Mouse (Mus musculus) lung, postnatal 0 days (tissue): ENCODE measurements at regions not wholly inside any gene's neighbourhood (a gene's known extent, or its start where the extent isn't known, plus 50 kb on each side); places are given as distances from the start of the nearest gene placed in this dataset.

Experiments used
- ATAC-seq: fragments of 200-750 bp; cut with Nextera tagmentation; 2 replicates; pipeline ENCODE4 v1.8.0; 2017; ENCODE audit warnings: moderate library complexity
- DNase-seq: peaks from one replicate; pipeline ENCODE4 v3.0.0-alpha.2; 2016; ENCODE audit warnings: low spot score
- H3K27ac ChIP-seq: fragments of 300-500 bp; sonication (generic); 2 replicates; pipeline ENCODE4 v1.5.1; 2014; ENCODE audit warnings: antibody characterized with exemption, mild to moderate bottlenecking, low read length, mixed read lengths
- H3K27me3 ChIP-seq: fragments of 300-500 bp; sonication (generic); replicated peaks from 2 replicates; pipeline ENCODE4 v1.6.1; 2014; ENCODE audit warnings: low read length, mixed read lengths; ENCODE audit not compliant: insufficient read depth
- H3K36me3 ChIP-seq: fragments of 300-500 bp; sonication (generic); 2 replicates; pipeline ENCODE4 v1.6.1; 2014; ENCODE audit warnings: low read length, mixed read lengths; ENCODE audit not compliant: insufficient read depth
- H3K4me1 ChIP-seq: fragments of 300-500 bp; sonication (generic); 2 replicates; pipeline ENCODE4 v1.6.1; 2014; ENCODE audit warnings: antibody characterized with exemption, low read depth, low read length, mixed read lengths; ENCODE audit not compliant: insufficient read depth
- H3K4me2 ChIP-seq: fragments of 300-500 bp; sonication (generic); replicated peaks from 2 replicates; pipeline ENCODE4 v1.6.1; 2014; ENCODE audit warnings: low read depth, mild to moderate bottlenecking, low read length, moderate library complexity, mixed read lengths
- H3K4me3 ChIP-seq: fragments of 300-500 bp; sonication (generic); 2 replicates; pipeline ENCODE4 v1.5.1; 2014; ENCODE audit warnings: low read depth, low read length
- H3K9ac ChIP-seq: fragments of 300-500 bp; sonication (generic); replicated peaks from 2 replicates; pipeline ENCODE4 v1.6.1; 2014; ENCODE audit warnings: low read depth, mild to moderate bottlenecking
- H3K9me3 ChIP-seq: fragments of 300-500 bp; sonication (generic); 2 replicates; pipeline ENCODE4 v1.6.1; 2016; ENCODE audit warnings: low read length, mixed read lengths
- CTCF ChIP-seq: IDR thresholded peaks from 2 replicates; pipeline ENCODE4 v1.5.1; 2016; ENCODE audit warnings: antibody characterized with exemption, mild to moderate bottlenecking
- EP300 ChIP-seq: IDR thresholded peaks from 2 replicates; pipeline ENCODE4 v1.6.1; 2016; ENCODE audit warnings: antibody characterized with exemption, mild to moderate bottlenecking, control low read depth
- WGBS: fragments of 180-500 bp; shearing (Covaris S2); extraction: QIAGEN DNeasy Blood & Tissue Kit; methylation state at CpG from one replicate; pipeline ENCODE4 v1.1.7; 2014; 5-methylcytosine and 5-hydroxymethylcytosine counted together

- 72% methylated on average over 2 of the region's 2 CpGs for WGBS
- Histone ChIP-seq H3K4me1 (no peaks in the 10 kb centered on the region), H3K4me2 (no peak overlapping the region), H3K4me3 (no peak overlapping the region), H3K9ac (no peak overlapping the region), H3K36me3 (no peaks in the 10 kb centered on the region), H3K27ac (no peak overlapping the region), H3K27me3 (no peaks in the 10 kb centered on the region), H3K9me3 (no peaks in the 10 kb centered on the region)
- DNase-seq: peak; percentile 24
- ATAC-seq: peak; percentile 54
- TF ChIP-seq EP300: no peak
- TF ChIP-seq CTCF: no peak
Observed at GRCm38 (mm10) chr4:142803819-142804218, 409.0 kb downstream of the Prdm2 start.

GRCm38 (mm10) chr4:142799291-142799690 is 413.5 kb downstream of the Prdm2 start:
- H3K27me3 ChIP-seq: no peaks in the 10 kb centered on the region
- WGBS: 62% methylated on average over 5 of the region's 5 CpGs

DNA sequence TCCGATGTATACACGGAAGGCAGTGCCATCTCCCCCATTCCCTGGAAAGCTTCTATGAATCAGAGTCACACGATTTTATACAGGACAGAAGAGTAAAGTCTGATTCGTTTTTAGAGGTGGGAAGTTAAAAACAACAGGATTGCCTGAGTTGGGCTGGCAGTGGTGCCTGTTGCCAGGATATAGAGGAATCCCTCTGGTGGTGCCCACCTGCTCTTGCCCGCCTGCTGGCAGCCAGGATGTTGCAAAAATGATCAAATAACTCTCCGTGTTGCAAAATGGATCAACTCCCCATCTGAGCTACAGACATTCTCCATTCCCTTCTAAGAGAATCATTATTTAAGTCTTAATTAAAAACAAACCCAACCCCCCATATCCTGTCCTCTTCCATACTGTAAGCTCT is 414.0 kb downstream of the Prdm2 start:
- 66% methylated on average over 6 of the region's 6 CpGs for WGBS
- H3K27ac ChIP-seq: no peak overlapping the region
- TF ChIP-seq CTCF (no peak), EP300 (no peak)
- ATAC-seq (no peak), DNase-seq (no peak)
- H3K4me2 ChIP-seq: no peak overlapping the region
- H3K4me1 ChIP-seq: no peaks in the 10 kb centered on the region
- no peaks in the 10 kb centered on the region for H3K36me3 ChIP-seq
- H3K9ac ChIP-seq: no peak overlapping the region
- H3K4me3 ChIP-seq: no peak overlapping the region
- no peaks in the 10 kb centered on the region for H3K9me3 ChIP-seq
- H3K27me3 ChIP-seq: no peaks in the 10 kb centered on the region

More at GRCm38 (mm10) chr4:142799291-142799690, 413.5 kb downstream of the Prdm2 start:
- Histone ChIP-seq H3K9me3 (no peaks in the 10 kb centered on the region), H3K36me3 (no peaks in the 10 kb centered on the region), H3K27ac (no peak overlapping the region), H3K4me3 (no peak overlapping the region), H3K4me1 (no peaks in the 10 kb centered on the region), H3K4me2 (no peak overlapping the region), H3K9ac (no peak overlapping the region)
- DNase-seq: no peak
- no peak for TF ChIP-seq EP300
- no peak for TF ChIP-seq CTCF
- ATAC-seq: no peak

GRCm38 (mm10) chr4:142792606-142792970 is 420.2 kb downstream of the Prdm2 start:
- Histone ChIP-seq H3K36me3 (no peaks in the 10 kb centered on the region), H3K4me2 (no peak overlapping the region), H3K27me3 (no peaks in the 10 kb centered on the region), H3K4me3 (no peak overlapping the region), H3K9me3 (no peaks in the 10 kb centered on the region), H3K9ac (no peak overlapping the region), H3K27ac (no peak overlapping the region), H3K4me1 (no peaks in the 10 kb centered on the region)
- TF ChIP-seq CTCF (no peak), EP300 (no peak)
- ATAC-seq: no peak
- DNase-seq: no peak
- 60% methylated on average over 2 of the region's 2 CpGs for WGBS

DNA sequence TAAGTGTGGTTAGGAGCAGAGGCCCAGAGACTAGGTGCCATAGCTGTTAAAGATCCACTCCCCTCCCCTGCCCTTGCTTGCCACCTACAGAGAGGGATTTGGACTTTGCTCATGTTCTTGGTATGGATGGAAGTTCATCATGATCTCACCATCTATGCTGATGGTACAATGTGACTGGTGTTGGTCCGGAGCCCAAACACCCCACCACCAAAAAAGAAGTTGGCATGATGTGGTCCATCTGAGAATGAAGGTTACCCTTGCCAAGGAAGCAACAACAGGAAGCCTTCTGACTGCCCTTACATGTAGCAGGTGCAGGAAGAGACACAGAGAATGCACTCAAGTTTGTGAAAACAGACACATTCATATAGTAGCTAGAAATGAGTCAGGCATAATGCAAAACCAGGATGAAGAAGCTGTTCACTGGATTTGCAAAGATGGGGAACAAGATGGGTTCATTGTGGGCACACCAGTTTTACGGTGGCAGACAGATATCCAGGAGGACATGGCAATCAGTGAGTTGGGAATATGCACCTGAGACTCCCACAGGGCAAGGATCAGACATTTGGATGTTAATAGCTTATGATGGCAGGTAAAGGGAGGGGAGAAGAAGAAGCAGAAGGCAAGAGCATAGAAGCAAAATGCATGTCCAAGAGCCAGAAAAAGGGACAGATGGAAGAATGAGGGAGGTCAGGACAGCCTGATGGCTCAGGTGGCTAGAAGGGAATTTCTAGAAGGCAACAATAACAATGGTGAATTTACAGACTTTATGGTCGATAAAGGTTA is 420.8 kb downstream of the Prdm2 start:
- no peak overlapping the region for H3K27ac ChIP-seq
- H3K9ac ChIP-seq: no peak overlapping the region
- H3K27me3 ChIP-seq: no peaks in the 10 kb centered on the region
- TF ChIP-seq EP300 (no peak), CTCF (no peak)
- H3K9me3 ChIP-seq: no peaks in the 10 kb centered on the region
- no peak overlapping the region for H3K4me3 ChIP-seq
- ATAC-seq: no peak
- WGBS: 75% methylated on average over 3 of the region's 3 CpGs
- H3K4me1 ChIP-seq: no peaks in the 10 kb centered on the region
- no peak for DNase-seq
- H3K36me3 ChIP-seq: no peaks in the 10 kb centered on the region
- H3K4me2 ChIP-seq: no peak overlapping the region

DNA sequence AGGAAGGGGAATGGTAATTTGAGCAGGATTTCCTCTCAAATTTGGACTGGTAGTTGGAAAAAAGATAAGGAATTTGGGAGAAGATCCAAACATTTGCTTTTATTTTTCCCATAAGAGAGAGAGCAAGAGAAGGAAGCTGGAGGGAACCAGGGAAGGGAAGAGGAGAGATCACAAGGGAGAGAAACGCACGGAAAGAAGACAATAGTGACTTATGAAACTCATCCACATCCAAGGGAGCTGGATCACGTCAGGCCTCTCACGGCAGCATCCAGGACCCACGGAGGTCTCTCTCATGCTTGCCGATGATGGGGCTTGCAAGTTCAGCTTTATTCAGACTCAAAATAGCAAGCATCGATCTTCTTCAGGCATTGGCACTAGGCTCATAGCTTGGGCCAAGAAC is 423.7 kb downstream of the Prdm2 start:
- H3K9me3 ChIP-seq: no peaks in the 10 kb centered on the region
- H3K36me3 ChIP-seq: no peaks in the 10 kb centered on the region
- H3K4me3 ChIP-seq: no peak overlapping the region
- H3K27me3 ChIP-seq: no peaks in the 10 kb centered on the region
- no peak for TF ChIP-seq EP300
- no peak for TF ChIP-seq CTCF
- H3K4me1 ChIP-seq: no peaks in the 10 kb centered on the region
- H3K4me2 ChIP-seq: no peak overlapping the region
- no peak overlapping the region for H3K27ac ChIP-seq
- 76% methylated on average over 7 of the region's 7 CpGs for WGBS
- ATAC-seq (no peak), DNase-seq (no peak)
- no peak overlapping the region for H3K9ac ChIP-seq

GRCm38 (mm10) chr4:142785386-142785785 is 427.4 kb downstream of the Prdm2 start:
- Histone ChIP-seq H3K9ac (no peak overlapping the region), H3K9me3 (no peaks in the 10 kb centered on the region), H3K4me2 (no peak overlapping the region), H3K27me3 (no peaks in the 10 kb centered on the region), H3K4me3 (no peak overlapping the region), H3K4me1 (no peaks in the 10 kb centered on the region), H3K36me3 (no peaks in the 10 kb centered on the region), H3K27ac (no peak overlapping the region)
- WGBS: 61% methylated on average over 5 of the region's 5 CpGs
- peak; percentile 44 for DNase-seq
- no peak for ATAC-seq
- TF ChIP-seq EP300 (no peak), CTCF (no peak)
